Mouse (Mus musculus): ENCODE measurements around the gene Inhbe. TPM values are rescaled to one million over a fixed set of nuclear protein-coding genes. Genes with fewer than 3 reads are reported as not detected.

The Inhbe gene
- polyA plus RNA-seq, 1 experiment from 2014 or later = 0.04 TPM

Other genes starting within 250 kb of the Inhbe start
- 51.2 and 54.7 TPM in 2 replicates for gene Os9, start 233.3 kb downstream of the Inhbe start, polyA plus RNA-seq (2014; fragmentation: Nextera tagmentation; extraction: Ambion mirVana)
- gene B4galnt1, start 189.2 kb downstream of the Inhbe start, polyA plus RNA-seq (2014; fragmentation: Nextera tagmentation; extraction: Ambion mirVana) = 21.6 and 26.3 TPM in 2 replicates
- gene Slc26a10, start 173.8 kb downstream of the Inhbe start, polyA plus RNA-seq (2014; fragmentation: Nextera tagmentation; extraction: Ambion mirVana) = 3.6 and 5.2 TPM in 2 replicates
- gene Arhgef25, start 164.3 kb downstream of the Inhbe start, polyA plus RNA-seq (2014; fragmentation: Nextera tagmentation; extraction: Ambion mirVana) = 28.3 and 30.2 TPM in 2 replicates
- 64.0 and 70.8 TPM in 2 replicates for gene Dtx3, start 158.7 kb downstream of the Inhbe start, polyA plus RNA-seq (2014; fragmentation: Nextera tagmentation; extraction: Ambion mirVana)
- 43.1 and 43.4 TPM in 2 replicates for gene Pip4k2c, start 142.8 kb downstream of the Inhbe start, polyA plus RNA-seq (2014; fragmentation: Nextera tagmentation; extraction: Ambion mirVana)
- 1.3 and 1.4 TPM in 2 replicates for gene Kif5a, start 91.1 kb downstream of the Inhbe start, polyA plus RNA-seq (2014; fragmentation: Nextera tagmentation; extraction: Ambion mirVana)
- gene Dctn2, start 88.0 kb downstream of the Inhbe start, polyA plus RNA-seq (2014; fragmentation: Nextera tagmentation; extraction: Ambion mirVana) = 135 TPM in 2 replicates
- 14.2 and 19.0 TPM in 2 replicates for gene Mbd6, start 65.4 kb downstream of the Inhbe start, polyA plus RNA-seq (2014; fragmentation: Nextera tagmentation; extraction: Ambion mirVana)
- 249 and 257 TPM in 2 replicates for gene Mars, start 42.6 kb downstream of the Inhbe start, polyA plus RNA-seq (2014; fragmentation: Nextera tagmentation; extraction: Ambion mirVana)
- gene Arhgap9, start 32.4 kb downstream of the Inhbe start, polyA plus RNA-seq (2014; fragmentation: Nextera tagmentation; extraction: Ambion mirVana) = 22.0 and 24.4 TPM in 2 replicates
- gene Gli1, start 12.4 kb downstream of the Inhbe start, polyA plus RNA-seq (2014; fragmentation: Nextera tagmentation; extraction: Ambion mirVana) = 2.1 and 2.2 TPM in 2 replicates
- gene Inhbc, start 16.0 kb upstream of the Inhbe start, polyA plus RNA-seq (2014; fragmentation: Nextera tagmentation; extraction: Ambion mirVana) = 1.1 and 1.4 TPM in 2 replicates
- 25.4 and 33.8 TPM in 2 replicates for gene R3hdm2, start 25.9 kb upstream of the Inhbe start, polyA plus RNA-seq (2014; fragmentation: Nextera tagmentation; extraction: Ambion mirVana)
- 0.32 and 0.39 TPM in 2 replicates for gene Stac3, start 147.3 kb upstream of the Inhbe start, polyA plus RNA-seq (2014; fragmentation: Nextera tagmentation; extraction: Ambion mirVana)
- 34.2 TPM in 2 replicates for gene Ndufa4l2, start 160.6 kb upstream of the Inhbe start, polyA plus RNA-seq (2014; fragmentation: Nextera tagmentation; extraction: Ambion mirVana)
- gene Shmt2, start 168.0 kb upstream of the Inhbe start, polyA plus RNA-seq (2014; fragmentation: Nextera tagmentation; extraction: Ambion mirVana) = 261 and 286 TPM in 2 replicates
- 0.56 TPM in 1 of 2 replicates, not detected in the other for gene Nxph4, start 180.1 kb upstream of the Inhbe start, polyA plus RNA-seq (2014; fragmentation: Nextera tagmentation; extraction: Ambion mirVana)

Data from liver, embryonic 11.5 days (tissue).